In genomic region chr16:4683581-4684456, GRCm38 (mm10) we compare ENCODE assay signal across 8 mouse cellular contexts. TPM values are rescaled to one million over a fixed set of nuclear protein-coding genes. Genes with fewer than 3 reads are reported as not detected.
A peak's percentile ranks its signal among the peaks of the same experiment; 100 is the strongest.
DNase-seq lines count a peak whose midpoint lies in the region; ATAC-seq and TF ChIP-seq lines count a peak whose summit lies in the region.

No protein-coding gene starts in this region.

- peak overlapping the region; percentile 94 for H3K4me2 ChIP-seq in forebrain, postnatal 0 days (ENCODE audit: low read depth)
- peak overlapping the region; percentile 93 for H3K4me2 ChIP-seq in lung, embryonic 15.5 days

- H3K36me3 ChIP-seq in MEL (ENCODE audit: control insufficient read depth in 1 of 2, insufficient read depth in 2 of 2, low read length in 2 of 2) = peaks cover 4 to 32% of the 10 kb centered on the region in 2 experiments
- H3K36me3 ChIP-seq in forebrain, postnatal 0 days (ENCODE audit: insufficient read depth) = peaks cover 8% of the 10 kb centered on the region; the same call in 1 of the 2 replicates
- H3K36me3 ChIP-seq in lung, embryonic 15.5 days = peaks cover 14% of the 10 kb centered on the region

- peak; percentile 92 to 98 for TF ChIP-seq POLR2A in MEL (IDR thresholded peaks at IDR 0.05; ENCODE audit: control insufficient read depth in 1 of 2, insufficient read depth in 1 of 2, low read depth in 1 of 2, low read length in 2 of 2, poor library complexity in 1 of 2)
- TF ChIP-seq POLR2A in cerebellum, adult 2 months (IDR thresholded peaks at IDR 0.05; ENCODE audit: borderline replicate concordance, insufficient read depth, low read length) = peak; percentile 94; the same call in 1 of the 2 replicates

- H3K27me3 ChIP-seq in MEL (ENCODE audit: control insufficient read depth in 1 of 2, insufficient read depth in 2 of 2, low read length in 2 of 2) = no peaks in the 10 kb centered on the region
- no peaks in the 10 kb centered on the region for H3K27me3 ChIP-seq in cerebellum, adult 2 months (ENCODE audit: control insufficient read depth, insufficient read depth, low read length)
- H3K27me3 ChIP-seq in forebrain, postnatal 0 days (ENCODE audit: insufficient read depth, low read length) = no peaks in the 10 kb centered on the region
- H3K27me3 ChIP-seq in lung, embryonic 15.5 days = no peaks in the 10 kb centered on the region

- peak overlapping the region; percentile 93 for H3K9ac ChIP-seq in MEL (ENCODE audit: control insufficient read depth, low read depth, low read length, poor library complexity, severe bottlenecking)
- peak overlapping the region; percentile 86 for H3K9ac ChIP-seq in forebrain, postnatal 0 days
- H3K9ac ChIP-seq in lung, embryonic 15.5 days = peak overlapping the region; percentile 82

- TF ChIP-seq RAD21 in MEL (IDR thresholded peaks at IDR 0.05; ENCODE audit: low read depth, low read length) = no peak

- no peaks in the 10 kb centered on the region for H3K9me3 ChIP-seq in MEL (replicated peaks; ENCODE audit: insufficient read depth, low read length)
- no peaks in the 10 kb centered on the region for H3K9me3 ChIP-seq in forebrain, postnatal 0 days (ENCODE audit: low read length)
- no peaks in the 10 kb centered on the region for H3K9me3 ChIP-seq in lung, embryonic 15.5 days

- H3K4me1 ChIP-seq in MEL (ENCODE audit: control insufficient read depth in 1 of 2, insufficient read depth in 2 of 2, low read length in 2 of 2) = peaks cover 0 to 11% of the 10 kb centered on the region in 2 experiments; a peak in 3 of 4 replicates
- no peaks in the 10 kb centered on the region; the same call in 1 of the 2 replicates for H3K4me1 ChIP-seq in cerebellum, adult 2 months (ENCODE audit: control insufficient read depth, insufficient read depth, low read length)
- peaks cover 10% of the 10 kb centered on the region; the same call in 1 of the 2 replicates for H3K4me1 ChIP-seq in forebrain, postnatal 0 days (ENCODE audit: insufficient read depth)
- peaks cover 20% of the 10 kb centered on the region for H3K4me1 ChIP-seq in lung, embryonic 15.5 days

- H3K27ac ChIP-seq in MEL (ENCODE audit: control insufficient read depth, low read depth, low read length) = peak overlapping the region; percentile 95
- peak overlapping the region; percentile 86 for H3K27ac ChIP-seq in cerebellum, adult 2 months (ENCODE audit: insufficient read depth, low read length)
- H3K27ac ChIP-seq in forebrain, postnatal 0 days (ENCODE audit: low read depth, low read length) = peak overlapping the region; percentile 81
- H3K27ac ChIP-seq in lung, embryonic 15.5 days = peak overlapping the region; percentile 55

- peaks cover 31% of the 10 kb centered on the region for H3K79me2 ChIP-seq in MEL (ENCODE audit: control insufficient read depth, insufficient read depth, low read length, poor library complexity)

- peak in 1 of 2 experiments; percentile 30; a peak in 1 of 4 replicates for TF ChIP-seq EP300 in MEL (IDR thresholded peaks at IDR 0.05; ENCODE audit: low read depth in 1 of 2, low read length in 2 of 2)

- no peak for TF ChIP-seq CTCF in MEL (IDR thresholded peaks at IDR 0.05 in 2 of 3, conservative IDR thresholded peaks at IDR 0.05 in 1 of 3; ENCODE audit: control insufficient read depth in 1 of 3, insufficient read depth in 1 of 3, low read depth in 2 of 3, low read length in 3 of 3, poor library complexity in 1 of 3, severe bottlenecking in 1 of 3)
- TF ChIP-seq CTCF in cerebellum, adult 2 months (IDR thresholded peaks at IDR 0.05; ENCODE audit: borderline replicate concordance, insufficient read depth, low read depth, low read length) = no peak
- TF ChIP-seq CTCF in forebrain, postnatal 0 days (IDR thresholded peaks at IDR 0.05; ENCODE audit: low read depth) = peak; percentile 21; the same call in 1 of the 2 replicates

- ATAC-seq in forebrain, postnatal 0 days = peak; percentile 95
- ATAC-seq in lung, embryonic 15.5 days (ENCODE audit: borderline replicate concordance, extremely low read depth, low FRiP score, low TSS enrichment) = peak; percentile 79

- under 1% methylated on average over 54 of the region's 54 CpGs for WGBS in cerebellum, adult 2 months
- WGBS in forebrain, postnatal 0 days = under 1% methylated on average over 54 of the region's 54 CpGs
- WGBS in lung, embryonic 15.5 days = under 1% methylated on average over 54 of the region's 54 CpGs

- peak overlapping the region; percentile 57 to 76 for H3K4me3 ChIP-seq in MEL (ENCODE audit: control insufficient read depth in 1 of 2, insufficient read depth in 1 of 2, low read depth in 2 of 2, low read length in 2 of 2)
- peak overlapping the region; percentile 84 for H3K4me3 ChIP-seq in cerebellum, adult 2 months (replicated peaks; ENCODE audit: insufficient read depth, low read depth, low read length)
- peak overlapping the region; percentile 65 for H3K4me3 ChIP-seq in forebrain, postnatal 0 days (ENCODE audit: low read depth, low read length)
- peak overlapping the region; percentile 64 for H3K4me3 ChIP-seq in lung, embryonic 15.5 days

- peak; percentile 96 for DNase-seq in MEL (ENCODE audit: low read depth, low spot score)
- peak; percentile 95 to 97 for DNase-seq in cerebellum, adult 2 months
- DNase-seq in forebrain, postnatal 0 days = peak; percentile 98
- peak; percentile 98 for DNase-seq in heart, postnatal 4 days
- peak; percentile 91 to 96 for DNase-seq in layer of hippocampus, adult 8-10 months (ENCODE audit: low spot score in 2 of 2)
- DNase-seq in ovary, adult 18-20 months (ENCODE audit: low spot score) = peak; percentile 88
- peak; percentile 97 for DNase-seq in thymus, postnatal 0 days (ENCODE audit: low spot score)

RNA-seq across cellular contexts. Expression of gene Coro7, which starts 4.2 kb away (rescaled TPM):
- total RNA-seq in MEL (2012; rRNA removed) = 9.8 and 11.5 TPM in 2 replicates
- polyA plus RNA-seq in MEL (2012; ENCODE audit: insufficient read depth in 1 of 2, insufficient read length in 2 of 2, low read depth in 1 of 2, low replicate concordance in 2 of 2, missing spikeins in 1 of 2) = 10 to 100 TPM in 1 of 2 experiments, not detected in 1; 38.3 TPM
- 85.9 and 86.1 TPM in 2 replicates for polyA plus RNA-seq in cerebellum, adult 2 months (2012; rRNA removed)
- total RNA-seq in forebrain, postnatal 0 days (2014; rRNA removed) = 24.9 and 25.2 TPM in 2 replicates
- 23.5 and 29.3 TPM in 2 replicates for polyA plus RNA-seq in forebrain, postnatal 0 days (2015; fragmentation: Nextera tagmentation; extraction: Ambion mirVana)
- total RNA-seq in heart, postnatal 4 days (2021) = 10 to 100 TPM; 24.1 to 26.5 TPM
- total RNA-seq in layer of hippocampus, adult 8-10 months (2022) = 100 to 1,000 TPM in 1 of 4 experiments, 10 to 100 TPM in 3; 81.9 to 101 (median 90.3) TPM
- 13.4 and 15.2 TPM in 2 replicates for polyA plus RNA-seq in lung, embryonic 15.5 days (2015; fragmentation: Nextera tagmentation; extraction: Ambion mirVana)
- 51.9 and 55.0 TPM in 2 replicates for polyA plus RNA-seq in thymus, postnatal 0 days (2015; fragmentation: Nextera tagmentation; extraction: Ambion mirVana)

RNA-seq across cellular contexts. Expression of gene Nmral1, which starts 35.3 kb away (rescaled TPM):
- total RNA-seq in MEL (2012; rRNA removed) = 50.6 and 60.4 TPM in 2 replicates
- polyA plus RNA-seq in MEL (2012; ENCODE audit: insufficient read depth in 1 of 2, insufficient read length in 2 of 2, low read depth in 1 of 2, low replicate concordance in 2 of 2, missing spikeins in 1 of 2) = 10 to 100 TPM in 1 of 2 experiments, not detected in 1; 54.6 TPM
- 33.0 and 36.9 TPM in 2 replicates for polyA plus RNA-seq in cerebellum, adult 2 months (2012; rRNA removed)
- 45.7 and 46.1 TPM in 2 replicates for total RNA-seq in forebrain, postnatal 0 days (2014; rRNA removed)
- polyA plus RNA-seq in forebrain, postnatal 0 days (2015; fragmentation: Nextera tagmentation; extraction: Ambion mirVana) = 42.9 and 44.3 TPM in 2 replicates
- 10 to 100 TPM; 15.2 to 15.5 TPM for total RNA-seq in heart, postnatal 4 days (2021)
- 10 to 100 TPM; 14.3 to 19.6 (median 16.7) TPM for total RNA-seq in layer of hippocampus, adult 8-10 months (2022)
- 78.7 and 81.2 TPM in 2 replicates for polyA plus RNA-seq in lung, embryonic 15.5 days (2015; fragmentation: Nextera tagmentation; extraction: Ambion mirVana)
- polyA plus RNA-seq in thymus, postnatal 0 days (2015; fragmentation: Nextera tagmentation; extraction: Ambion mirVana) = 40.4 and 43.0 TPM in 2 replicates

RNA-seq across cellular contexts. Expression of gene Hmox2, which starts 42.3 kb away (rescaled TPM):
- 41.5 and 45.7 TPM in 2 replicates for total RNA-seq in MEL (2012; rRNA removed)
- 10 to 100 TPM in 1 of 2 experiments, not detected in 1; 75.0 TPM for polyA plus RNA-seq in MEL (2012; ENCODE audit: insufficient read depth in 1 of 2, insufficient read length in 2 of 2, low read depth in 1 of 2, low replicate concordance in 2 of 2, missing spikeins in 1 of 2)
- 127 and 135 TPM in 2 replicates for polyA plus RNA-seq in cerebellum, adult 2 months (2012; rRNA removed)
- 54.5 and 63.7 TPM in 2 replicates for total RNA-seq in forebrain, postnatal 0 days (2014; rRNA removed)
- 88.7 and 92.5 TPM in 2 replicates for polyA plus RNA-seq in forebrain, postnatal 0 days (2015; fragmentation: Nextera tagmentation; extraction: Ambion mirVana)
- 10 to 100 TPM; 67.4 to 75.9 TPM for total RNA-seq in heart, postnatal 4 days (2021)
- total RNA-seq in layer of hippocampus, adult 8-10 months (2022) = 100 to 1,000 TPM in 1 of 4 experiments, 10 to 100 TPM in 3; 94.3 to 102 (median 99.2) TPM
- polyA plus RNA-seq in lung, embryonic 15.5 days (2015; fragmentation: Nextera tagmentation; extraction: Ambion mirVana) = 106 and 113 TPM in 2 replicates
- 125 and 127 TPM in 2 replicates for polyA plus RNA-seq in thymus, postnatal 0 days (2015; fragmentation: Nextera tagmentation; extraction: Ambion mirVana)

RNA-seq across cellular contexts. Expression of gene Dnaja3, which starts 44.0 kb away (rescaled TPM):
- total RNA-seq in MEL (2012; rRNA removed) = 90.7 and 94.3 TPM in 2 replicates
- polyA plus RNA-seq in MEL (2012; ENCODE audit: insufficient read depth in 1 of 2, insufficient read length in 2 of 2, low read depth in 1 of 2, low replicate concordance in 2 of 2, missing spikeins in 1 of 2) = 10 to 100 TPM in 1 of 2 experiments, not detected in 1; 91.8 TPM
- polyA plus RNA-seq in cerebellum, adult 2 months (2012; rRNA removed) = 60.6 and 64.0 TPM in 2 replicates
- total RNA-seq in forebrain, postnatal 0 days (2014; rRNA removed) = 47.2 and 51.5 TPM in 2 replicates
- 37.5 and 48.6 TPM in 2 replicates for polyA plus RNA-seq in forebrain, postnatal 0 days (2015; fragmentation: Nextera tagmentation; extraction: Ambion mirVana)
- total RNA-seq in heart, postnatal 4 days (2021) = 10 to 100 TPM; 82.7 to 84.7 TPM
- total RNA-seq in layer of hippocampus, adult 8-10 months (2022) = 10 to 100 TPM; 59.6 to 68.7 (median 64.4) TPM
- 66.0 and 66.5 TPM in 2 replicates for polyA plus RNA-seq in lung, embryonic 15.5 days (2015; fragmentation: Nextera tagmentation; extraction: Ambion mirVana)
- 47.3 and 48.7 TPM in 2 replicates for polyA plus RNA-seq in thymus, postnatal 0 days (2015; fragmentation: Nextera tagmentation; extraction: Ambion mirVana)

RNA-seq across cellular contexts. Expression of gene Vasn, which starts 44.1 kb away (rescaled TPM):
- total RNA-seq in MEL (2012; rRNA removed) = 0.16 and 0.19 TPM in 2 replicates
- 1 to 10 TPM in 1 of 2 experiments, not detected in 1; 3.1 TPM for polyA plus RNA-seq in MEL (2012; ENCODE audit: insufficient read depth in 1 of 2, insufficient read length in 2 of 2, low read depth in 1 of 2, low replicate concordance in 2 of 2, missing spikeins in 1 of 2)
- 6.4 and 6.5 TPM in 2 replicates for polyA plus RNA-seq in cerebellum, adult 2 months (2012; rRNA removed)
- 5.5 and 6.5 TPM in 2 replicates for total RNA-seq in forebrain, postnatal 0 days (2014; rRNA removed)
- polyA plus RNA-seq in forebrain, postnatal 0 days (2015; fragmentation: Nextera tagmentation; extraction: Ambion mirVana) = 3.0 and 3.6 TPM in 2 replicates
- 10 to 100 TPM; 17.7 to 18.2 TPM for total RNA-seq in heart, postnatal 4 days (2021)
- 10 to 100 TPM in 1 of 4 experiments, 1 to 10 TPM in 3; 4.8 to 10.2 (median 6.7) TPM for total RNA-seq in layer of hippocampus, adult 8-10 months (2022)
- 25.1 and 25.9 TPM in 2 replicates for polyA plus RNA-seq in lung, embryonic 15.5 days (2015; fragmentation: Nextera tagmentation; extraction: Ambion mirVana)
- polyA plus RNA-seq in thymus, postnatal 0 days (2015; fragmentation: Nextera tagmentation; extraction: Ambion mirVana) = 2.0 and 2.4 TPM in 2 replicates

Comparison
In these comparisons a context has a peak if more than half of its experiments do, and no peak if none do; other contexts are left out.
1. Peak in every context shown above with its lines: DNase-seq, ATAC-seq, H3K4me3 ChIP-seq and H3K27ac ChIP-seq.